Mouse (Mus musculus) thymus, adult 2 months (tissue): ENCODE data around the gene Isyna1.

ENCODE experiments used
- CTCF ChIP-seq: fragments of 200-500 bp; IDR thresholded peaks from 2 replicates; pipeline ENCODE4 v1.5.1; 2012; ENCODE audit warnings: mild to moderate bottlenecking, control low read depth, low read length, moderate library complexity, borderline replicate concordance; ENCODE audit not compliant: control insufficient read depth, poor library complexity, insufficient read depth; ENCODE audit errors: extremely low read depth
- POLR2A ChIP-seq: fragments of 200-500 bp; IDR thresholded peaks from 2 replicates; pipeline ENCODE4 v1.6.1; 2012; ENCODE audit warnings: mild to moderate bottlenecking, low read length, control low read depth, moderate library complexity; ENCODE audit not compliant: control insufficient read depth, poor library complexity, insufficient read depth; ENCODE audit errors: extremely low read depth

DNA sequence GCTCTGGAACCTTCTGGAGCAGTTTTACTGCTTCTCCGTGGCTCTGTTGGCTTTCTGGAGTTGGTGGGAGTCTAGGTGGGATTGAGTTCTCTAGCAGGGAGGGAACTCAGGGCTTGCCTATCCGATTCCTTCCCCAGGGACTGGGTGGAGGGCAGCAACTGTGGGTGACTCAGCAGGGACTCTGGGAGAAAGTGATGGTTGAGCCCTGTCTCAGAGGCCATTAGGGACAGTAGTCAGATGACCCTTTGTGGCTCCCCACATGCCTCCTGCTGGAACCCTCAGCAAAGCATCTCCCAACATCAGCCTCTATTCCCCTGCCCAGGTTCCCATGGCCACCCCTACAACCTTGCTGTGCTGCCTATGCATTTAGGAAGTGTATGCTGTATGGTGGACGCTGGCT, 48.8 kb downstream of the Isyna1 start:
- TF ChIP-seq CTCF (no peak), POLR2A (no peak)
